Mouse (Mus musculus) WW6 (cell line): Measurements from ENCODE around the gene Lgals2.
"Not testable (repeated sequence)": the region's sequence is repeated elsewhere in the genome, so short reads cannot be mapped to it uniquely, and the experiment has no call there.

Source experiments
- DNase-seq: peaks from one replicate; pipeline ENCODE4 v3.0.0-alpha.2; 2013; ENCODE audit warnings: low read depth, low spot score

The Lgals2 gene

GRCm38 (mm10) chr15:78855303-78855965 is at the start of gene Lgals2:
Lgals2 (minus strand) TSS chr15:78855529.
- DNase-seq: no peak

GRCm38 (mm10) chr15:78903243-78903642 is 47.9 kb upstream of the Lgals2 start:
- no peak for DNase-seq

GRCm38 (mm10) chr15:78901422-78901789 is 46.1 kb upstream of the Lgals2 start:
- DNase-seq: no peak

- DNase-seq: no peak
Measured at GRCm38 (mm10) chr15:78900585-78901421, 45.5 kb upstream of the Lgals2 start.

GRCm38 (mm10) chr15:78899740-78900584 is 44.6 kb upstream of the Lgals2 start, which contains the start of gene Sh3bp1:
Sh3bp1 (plus strand) TSS chr15:78899768.
- no peak for DNase-seq

GRCm38 (mm10) chr15:78899409-78899739 is 44.0 kb upstream of the Lgals2 start, which contains the start of gene Gm49510:
Gm49510 (plus strand) TSS chr15:78899667.
- DNase-seq: no peak

GRCm38 (mm10) chr15:78898507-78899001 is 43.2 kb upstream of the Lgals2 start:
- no peak for DNase-seq

GRCm38 (mm10) chr15:78897488-78897887 is 42.2 kb upstream of the Lgals2 start:
- no peak for DNase-seq

- DNase-seq: no peak
Measured at GRCm38 (mm10) chr15:78896149-78896548, 40.8 kb upstream of the Lgals2 start.

GRCm38 (mm10) chr15:78895741-78896140 is 40.4 kb upstream of the Lgals2 start:
- no peak for DNase-seq

GRCm38 (mm10) chr15:78894726-78895125 is 39.4 kb upstream of the Lgals2 start:
- DNase-seq: no peak

GRCm38 (mm10) chr15:78892440-78892839 is 37.1 kb upstream of the Lgals2 start:
- no peak for DNase-seq

- DNase-seq: no peak
Measured at GRCm38 (mm10) chr15:78889401-78889853, 34.1 kb upstream of the Lgals2 start.

- DNase-seq: no peak
Measured at GRCm38 (mm10) chr15:78881828-78882227, 26.5 kb upstream of the Lgals2 start.

GRCm38 (mm10) chr15:78880432-78880831 is 25.1 kb upstream of the Lgals2 start:
- no peak for DNase-seq

- DNase-seq: not testable (repeated sequence)
Measured at GRCm38 (mm10) chr15:78878792-78879516, 23.6 kb upstream of the Lgals2 start.

GRCm38 (mm10) chr15:78877810-78878390 is 22.6 kb upstream of the Lgals2 start:
- no peak for DNase-seq

- peak; percentile 81 for DNase-seq
Measured at GRCm38 (mm10) chr15:78876991-78877809, 21.9 kb upstream of the Lgals2 start, which contains the start of gene Gga1. Gga1 (plus strand) TSS chr15:78877190.

- no peak for DNase-seq
Measured at GRCm38 (mm10) chr15:78876258-78876696, 20.9 kb upstream of the Lgals2 start.

GRCm38 (mm10) chr15:78875537-78875936 is 20.2 kb upstream of the Lgals2 start:
- DNase-seq: no peak
